33 mouse cellular contexts compared by ENCODE assay signal in the genomic region with DNA sequence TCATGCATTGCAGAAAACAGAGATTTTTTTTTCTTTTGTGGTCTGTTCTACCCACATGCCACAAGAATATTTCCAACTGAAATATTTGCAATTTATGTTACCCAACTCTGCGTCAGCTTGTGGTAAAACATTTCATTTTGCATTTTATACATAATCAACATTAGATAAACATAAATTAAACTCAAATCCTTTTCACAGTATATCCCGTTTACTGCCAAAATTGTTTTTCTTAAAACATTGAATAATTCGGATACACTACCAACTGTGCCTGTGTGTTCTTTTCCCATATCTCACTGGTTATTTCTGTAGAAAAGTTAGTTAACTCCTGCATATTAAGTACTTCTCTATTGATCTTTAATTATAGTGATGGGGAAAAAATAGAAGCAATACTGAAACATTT.
"Had no signal": no experiment of that assay in that cellular context is flagged by ENCODE, and none has a peak within 500 bp of the region (broad histone marks: within the 10 kb centered on the region; RNA-seq: fewer than 3 reads in every experiment).

No protein-coding gene starts in this region.

- H3K4me2 ChIP-seq: heart, embryonic 12.5 days; heart, embryonic 13.5 days; heart, embryonic 15.5 days; hindbrain, embryonic 12.5 days; hindbrain, embryonic 13.5 days; hindbrain, embryonic 14.5 days; hindbrain, embryonic 15.5 days; intestine, embryonic 15.5 days; kidney, embryonic 15.5 days had no signal

- H3K27me3 ChIP-seq: heart, embryonic 12.5 days; heart, embryonic 13.5 days; heart, embryonic 15.5 days; hindbrain, embryonic 12.5 days; hindbrain, embryonic 13.5 days; hindbrain, embryonic 15.5 days; intestine, embryonic 15.5 days; kidney, embryonic 15.5 days had no signal

- ATAC-seq: hindbrain, embryonic 16.5 days; hindbrain, postnatal 0 days; inflammation-experienced regulatory T-cells, adult 6 months; intestine, embryonic 15.5 days; intestine, embryonic 16.5 days had no signal

- DNase-seq: heart, postnatal 10 days; heart, postnatal 14 days; heart, postnatal 36 days; heart, postnatal 4 days; kidney, adult 11 months; kidney, adult 18-20 months; kidney, adult 2 months; kidney, adult 8-10 months; kidney, adult 9 months; kidney, postnatal 10 days; kidney, postnatal 14 days; kidney, postnatal 25 days; kidney, postnatal 36 days; kidney, postnatal 4 days; layer of hippocampus, adult 9-11 months; layer of hippocampus, postnatal 36 days had no signal

- H3K9me3 ChIP-seq: heart, embryonic 12.5 days; heart, embryonic 13.5 days; heart, embryonic 15.5 days; hindbrain, embryonic 10.5 days; hindbrain, embryonic 12.5 days; hindbrain, embryonic 13.5 days; hindbrain, embryonic 15.5 days; intestine, embryonic 15.5 days; kidney, embryonic 15.5 days had no signal

- H3K27ac ChIP-seq: heart, embryonic 13.5 days; heart, embryonic 15.5 days; hindbrain, embryonic 10.5 days; hindbrain, embryonic 12.5 days; hindbrain, embryonic 13.5 days; hindbrain, embryonic 14.5 days; hindbrain, embryonic 15.5 days; hindbrain, postnatal 0 days; intestine, embryonic 15.5 days; kidney, embryonic 15.5 days; kidney, postnatal 0 days; layer of hippocampus, adult 2 months; left cerebral cortex, adult 2 months had no signal

- H3K4me1 ChIP-seq: heart, embryonic 12.5 days; heart, embryonic 13.5 days; heart, embryonic 15.5 days; hindbrain, embryonic 10.5 days; hindbrain, embryonic 12.5 days; intestine, embryonic 15.5 days; kidney, embryonic 15.5 days had no signal

- H3K36me3 ChIP-seq: heart, embryonic 12.5 days; heart, embryonic 13.5 days; heart, embryonic 15.5 days; hindbrain, embryonic 10.5 days; hindbrain, embryonic 12.5 days; hindbrain, embryonic 13.5 days; hindbrain, embryonic 15.5 days; intestine, embryonic 15.5 days; kidney, embryonic 15.5 days had no signal

- H3K4me3 ChIP-seq: heart, embryonic 12.5 days; heart, embryonic 13.5 days; heart, embryonic 15.5 days; hindbrain, embryonic 10.5 days; hindbrain, embryonic 12.5 days; hindbrain, embryonic 13.5 days; hindbrain, embryonic 15.5 days; intestine, embryonic 15.5 days; kidney, embryonic 15.5 days; layer of hippocampus, adult 2 months; left cerebral cortex, adult 2 months had no signal

- H3K9ac ChIP-seq: heart, embryonic 12.5 days; heart, embryonic 13.5 days; heart, embryonic 15.5 days; hindbrain, embryonic 12.5 days; hindbrain, embryonic 13.5 days; hindbrain, embryonic 14.5 days; hindbrain, embryonic 15.5 days; intestine, embryonic 15.5 days; kidney, embryonic 15.5 days had no signal
